Mouse (Mus musculus) embryonic facial prominence, embryonic 14.5 days (tissue): ENCODE measurements at regions not wholly inside any gene's neighbourhood (a gene's known extent, or its start where the extent isn't known, plus 50 kb on each side); places are given as distances from the start of the nearest gene placed in this dataset.
A peak's percentile ranks its signal among the peaks of the same experiment; 100 is the strongest.

ENCODE experiments used
- ATAC-seq: fragments of 200-750 bp; cut with Nextera tagmentation; 2 replicates; pipeline ENCODE4 v1.8.0; 2017; ENCODE audit warnings: low read depth, moderate number of reproducible peaks, moderate TSS enrichment
- DNase-seq: peaks from one replicate; pipeline ENCODE4 v3.0.0-alpha.2; 2015; ENCODE audit warnings: low spot score
- H3K27ac ChIP-seq: fragments of 300-500 bp; sonication (generic); replicated peaks from 2 replicates; pipeline ENCODE4 v1.5.1; 2014; ENCODE audit warnings: low read depth, mild to moderate bottlenecking, low read length, moderate library complexity
- H3K27me3 ChIP-seq: fragments of 300-500 bp; sonication (generic); replicated peaks from 2 replicates; pipeline ENCODE4 v1.6.1; 2014; ENCODE audit warnings: low read length; ENCODE audit not compliant: control insufficient read depth, insufficient read depth
- H3K36me3 ChIP-seq: fragments of 300-500 bp; sonication (generic); 2 replicates; pipeline ENCODE4 v1.6.1; 2014; ENCODE audit warnings: low read length, mixed read lengths; ENCODE audit not compliant: control insufficient read depth, insufficient read depth
- H3K4me1 ChIP-seq: fragments of 300-500 bp; sonication (generic); 2 replicates; pipeline ENCODE4 v1.6.1; 2014; ENCODE audit warnings: antibody characterized with exemption, low read length; ENCODE audit not compliant: control insufficient read depth, insufficient read depth
- H3K4me2 ChIP-seq: fragments of 300-500 bp; sonication (generic); 2 replicates; pipeline ENCODE4 v1.6.1; 2014; ENCODE audit warnings: low read depth, mild to moderate bottlenecking, low read length, moderate library complexity, mixed read lengths
- H3K4me3 ChIP-seq: fragments of 300-500 bp; sonication (generic); 2 replicates; pipeline ENCODE4 v1.5.1; 2014; ENCODE audit warnings: low read depth, mild to moderate bottlenecking, low read length
- H3K9ac ChIP-seq: fragments of 300-500 bp; sonication (generic); 2 replicates; pipeline ENCODE4 v1.6.1; 2014; ENCODE audit warnings: low read depth, mild to moderate bottlenecking, low read length, moderate library complexity, mixed read lengths
- H3K9me3 ChIP-seq: fragments of 300-500 bp; sonication (generic); 2 replicates; pipeline ENCODE4 v1.6.1; 2016; ENCODE audit warnings: low read length; ENCODE audit not compliant: control insufficient read depth
- whole genome bisulfite sequencing: fragments of 180-500 bp; shearing (Covaris S2); extraction: QIAGEN DNeasy Blood & Tissue Kit; methylation state at CpG from one replicate; pipeline ENCODE4 v1.1.7; 2014; 5-methylcytosine and 5-hydroxymethylcytosine counted together

DNA sequence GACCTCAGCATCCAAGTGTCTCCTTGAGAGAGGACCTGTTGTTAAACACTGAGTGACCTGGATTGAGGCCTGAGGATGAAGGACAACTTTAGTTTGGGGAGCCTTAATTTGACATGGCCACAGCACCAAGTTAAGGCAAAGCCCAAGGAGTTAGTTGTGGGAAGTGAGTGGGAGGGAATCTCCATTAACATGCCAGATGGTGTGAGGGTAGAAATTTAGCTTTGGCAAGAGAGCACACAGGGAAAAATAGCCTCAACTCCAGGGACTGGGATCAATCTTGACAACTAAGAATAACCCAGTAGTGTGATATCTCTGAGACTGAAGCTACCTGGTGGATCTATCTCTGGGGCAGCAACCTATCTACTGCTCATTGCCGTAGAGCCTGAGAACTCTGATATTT lies 105.4 kb downstream of the Ahr start:
- H3K9me3 ChIP-seq = no peaks in the 10 kb centered on the region
- DNase-seq (no peak), ATAC-seq (no peak)
- no peak overlapping the region for H3K4me2 ChIP-seq
- no peak overlapping the region for H3K4me3 ChIP-seq
- 100% methylated on average over 1 of the region's 1 CpGs for WGBS
- no peaks in the 10 kb centered on the region for H3K27me3 ChIP-seq
- H3K27ac ChIP-seq = no peak overlapping the region
- H3K36me3 ChIP-seq = no peaks in the 10 kb centered on the region
- no peak overlapping the region for H3K9ac ChIP-seq
- H3K4me1 ChIP-seq = no peaks in the 10 kb centered on the region

DNA sequence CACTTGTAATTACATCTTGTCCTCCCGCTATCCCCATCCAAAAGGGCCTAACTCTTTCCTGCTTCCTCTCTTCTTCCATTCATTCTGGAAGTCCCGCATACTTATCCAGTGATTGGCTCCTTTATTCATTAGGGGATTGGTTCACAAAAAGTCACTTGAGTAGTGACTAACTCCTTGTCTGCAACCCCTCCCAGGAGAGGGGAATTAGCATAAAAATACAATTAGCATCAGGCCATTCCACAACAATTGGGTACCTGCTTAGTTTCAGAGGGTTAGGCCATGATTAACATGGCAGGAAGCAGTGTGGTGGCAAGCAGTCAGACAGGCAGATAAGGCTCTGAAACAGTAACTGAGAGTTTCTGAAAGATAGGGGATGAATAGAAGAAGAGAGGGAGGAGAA lies 115.6 kb downstream of the Ahr start:
- Histone ChIP-seq H3K36me3 (no peaks in the 10 kb centered on the region), H3K9me3 (no peaks in the 10 kb centered on the region), H3K9ac (no peak overlapping the region), H3K4me2 (no peak overlapping the region), H3K4me3 (no peak overlapping the region), H3K27ac (no peak overlapping the region), H3K4me1 (no peaks in the 10 kb centered on the region), H3K27me3 (no peaks in the 10 kb centered on the region)
- WGBS = 76% methylated on average over 2 of the region's 2 CpGs
- no peak for DNase-seq
- ATAC-seq = no peak

GRCm38 (mm10) chr12:35417943-35418342 lies 116.9 kb downstream of the Ahr start:
- no peaks in the 10 kb centered on the region for H3K4me1 ChIP-seq
- H3K4me2 ChIP-seq = no peak overlapping the region
- WGBS = 71% methylated on average over 4 of the region's 4 CpGs
- H3K9me3 ChIP-seq = no peaks in the 10 kb centered on the region
- no peaks in the 10 kb centered on the region for H3K27me3 ChIP-seq
- DNase-seq (no peak), ATAC-seq (no peak)
- no peaks in the 10 kb centered on the region for H3K36me3 ChIP-seq
- H3K4me3 ChIP-seq = no peak overlapping the region
- H3K27ac ChIP-seq = no peak overlapping the region
- H3K9ac ChIP-seq = no peak overlapping the region

- H3K36me3 ChIP-seq = no peaks in the 10 kb centered on the region
- H3K27me3 ChIP-seq = no peaks in the 10 kb centered on the region
- no peaks in the 10 kb centered on the region for H3K4me1 ChIP-seq
- no peak overlapping the region for H3K4me3 ChIP-seq
- DNase-seq (no peak), ATAC-seq (no peak)
- no peak overlapping the region for H3K4me2 ChIP-seq
- H3K9me3 ChIP-seq = no peaks in the 10 kb centered on the region
- WGBS = 35% methylated on average over 5 of the region's 5 CpGs
- no peak overlapping the region for H3K9ac ChIP-seq
- H3K27ac ChIP-seq = no peak overlapping the region
Measured at GRCm38 (mm10) chr12:35416583-35416982, 118.3 kb downstream of the Ahr start.

- Histone ChIP-seq H3K9me3 (no peaks in the 10 kb centered on the region), H3K9ac (no peak overlapping the region), H3K4me1 (no peaks in the 10 kb centered on the region), H3K4me2 (no peak overlapping the region), H3K36me3 (no peaks in the 10 kb centered on the region), H3K27ac (no peak overlapping the region), H3K27me3 (no peaks in the 10 kb centered on the region), H3K4me3 (no peak overlapping the region)
- WGBS = 74% methylated on average over 3 of the region's 3 CpGs
- DNase-seq = no peak
- ATAC-seq = no peak
Measured at GRCm38 (mm10) chr12:35412715-35413114, 122.1 kb downstream of the Ahr start.

DNA sequence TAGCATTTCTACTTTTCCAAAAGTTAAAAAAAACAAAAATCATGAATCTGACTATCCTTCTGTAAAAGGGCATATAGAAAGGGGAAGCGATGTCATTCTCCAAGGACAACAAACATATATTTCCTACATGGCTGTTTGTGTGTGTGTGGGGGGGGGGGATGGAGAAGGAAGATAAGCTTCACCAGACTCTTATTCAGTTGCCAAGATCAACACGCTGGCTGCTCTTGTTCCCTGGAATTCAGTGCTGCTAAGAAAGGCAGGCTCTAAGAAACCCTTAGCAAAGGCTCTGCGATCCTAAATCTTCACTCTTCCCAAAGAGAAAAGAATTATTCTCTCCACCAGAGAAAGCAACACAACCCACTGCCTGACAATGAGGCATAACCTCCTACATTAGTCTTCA lies 126.4 kb downstream of the Ahr start:
- ATAC-seq (no peak), DNase-seq (peak; percentile 42)
- no peaks in the 10 kb centered on the region for H3K9me3 ChIP-seq
- H3K4me2 ChIP-seq = no peak overlapping the region
- 72% methylated on average over 3 of the region's 3 CpGs for WGBS
- 0 out of 2 replicates have a peak overlapping the region, but pooled peaks have one; percentile 8 for H3K27ac ChIP-seq
- H3K27me3 ChIP-seq = no peaks in the 10 kb centered on the region
- H3K4me3 ChIP-seq = no peak overlapping the region
- no peaks in the 10 kb centered on the region for H3K36me3 ChIP-seq
- no peaks in the 10 kb centered on the region for H3K4me1 ChIP-seq
- H3K9ac ChIP-seq = no peak overlapping the region

- no peak for DNase-seq
- Histone ChIP-seq H3K36me3 (no peaks in the 10 kb centered on the region), H3K4me3 (no peak overlapping the region), H3K27ac (no peak overlapping the region), H3K27me3 (no peaks in the 10 kb centered on the region), H3K9me3 (no peaks in the 10 kb centered on the region), H3K9ac (no peak overlapping the region), H3K4me2 (no peak overlapping the region), H3K4me1 (no peaks in the 10 kb centered on the region)
- WGBS = 85% methylated on average over 3 of the region's 3 CpGs
- no peak for ATAC-seq
Measured at GRCm38 (mm10) chr12:35408044-35408443, 126.8 kb downstream of the Ahr start.

GRCm38 (mm10) chr12:35401853-35402252 lies 133.0 kb downstream of the Ahr start:
- no peak for ATAC-seq
- DNase-seq = no peak
- Histone ChIP-seq H3K4me2 (no peak overlapping the region), H3K9me3 (no peaks in the 10 kb centered on the region), H3K4me1 (no peaks in the 10 kb centered on the region), H3K4me3 (no peak overlapping the region), H3K27me3 (no peaks in the 10 kb centered on the region), H3K36me3 (no peaks in the 10 kb centered on the region), H3K9ac (no peak overlapping the region), H3K27ac (no peak overlapping the region)
- WGBS = 61% methylated on average over 2 of the region's 2 CpGs

GRCm38 (mm10) chr12:35401219-35401618 lies 133.6 kb downstream of the Ahr start:
- H3K4me2 ChIP-seq = no peak overlapping the region

More at GRCm38 (mm10) chr12:35401219-35401618, 133.6 kb downstream of the Ahr start:
- WGBS = 74% methylated on average over 2 of the region's 2 CpGs
- ATAC-seq = no peak
- no peaks in the 10 kb centered on the region for H3K4me1 ChIP-seq
- H3K9me3 ChIP-seq = no peaks in the 10 kb centered on the region
- H3K9ac ChIP-seq = no peak overlapping the region
- no peak for DNase-seq
- no peaks in the 10 kb centered on the region for H3K36me3 ChIP-seq
- no peak overlapping the region for H3K4me3 ChIP-seq
- H3K27ac ChIP-seq = no peak overlapping the region
- H3K27me3 ChIP-seq = no peaks in the 10 kb centered on the region
